ENCODE assay signal across 9 mouse cellular contexts in genomic region chr7:118765604-118766003, GRCm38 (mm10). TPM values are rescaled to one million over a fixed set of nuclear protein-coding genes. Genes with fewer than 3 reads are reported as not detected.
DNase-seq lines count a peak whose midpoint lies in the region; ATAC-seq and TF ChIP-seq lines count a peak whose summit lies in the region.
"Had no signal": no experiment of that assay in that cellular context is flagged by ENCODE, and none has a peak within 500 bp of the region (broad histone marks: within the 10 kb centered on the region; RNA-seq: fewer than 3 reads in every experiment).

No protein-coding gene starts in this region.

- H3K4me2 ChIP-seq in forebrain, embryonic 14.5 days (ENCODE audit: low read length) = no peak overlapping the region
- H3K4me2 ChIP-seq in forebrain, postnatal 0 days (ENCODE audit: low read depth) = no peak overlapping the region
- H3K4me2 ChIP-seq in limb, embryonic 12.5 days = no peak overlapping the region
- H3K4me2 ChIP-seq in intestine, embryonic 15.5 days (replicated peaks) = no peak overlapping the region
- no peak overlapping the region for H3K4me2 ChIP-seq in kidney, postnatal 0 days (ENCODE audit: low read length)
- H3K4me2 ChIP-seq: embryonic facial prominence, embryonic 15.5 days had no signal

- H3K4me1 ChIP-seq in forebrain, embryonic 14.5 days (ENCODE audit: control insufficient read depth, insufficient read depth, low read length) = no peaks in the 10 kb centered on the region
- no peaks in the 10 kb centered on the region for H3K4me1 ChIP-seq in forebrain, postnatal 0 days (ENCODE audit: insufficient read depth)
- H3K4me1 ChIP-seq in limb, embryonic 12.5 days (replicated peaks) = no peaks in the 10 kb centered on the region; the same call in 1 of the 2 replicates
- no peaks in the 10 kb centered on the region for H3K4me1 ChIP-seq in limb, embryonic 10.5 days
- H3K4me1 ChIP-seq in intestine, embryonic 15.5 days (replicated peaks) = peaks cover 5% of the 10 kb centered on the region; the same call in 1 of the 2 replicates
- H3K4me1 ChIP-seq in kidney, postnatal 0 days (replicated peaks; ENCODE audit: insufficient read depth, low read length) = no peaks in the 10 kb centered on the region

- DNase-seq in forebrain, embryonic 14.5 days (ENCODE audit: low spot score) = no peak
- DNase-seq in forebrain, postnatal 0 days = no peak
- no peak for DNase-seq in limb, embryonic 10.5 days (ENCODE audit: low spot score)
- DNase-seq in kidney, postnatal 0 days (ENCODE audit: low spot score) = peak; percentile 14
- no peak for DNase-seq in thymus, postnatal 0 days (ENCODE audit: low spot score)
- DNase-seq in layer of hippocampus, adult 9-10 months (ENCODE audit: low spot score) = no peak

- H3K9ac ChIP-seq in forebrain, embryonic 14.5 days (ENCODE audit: low read length) = no peak overlapping the region
- no peak overlapping the region for H3K9ac ChIP-seq in forebrain, postnatal 0 days
- H3K9ac ChIP-seq in limb, embryonic 12.5 days (replicated peaks) = no peak overlapping the region
- no peak overlapping the region for H3K9ac ChIP-seq in intestine, embryonic 15.5 days
- H3K9ac ChIP-seq in kidney, postnatal 0 days (ENCODE audit: low read depth, low read length) = no peak overlapping the region
- H3K9ac ChIP-seq: embryonic facial prominence, embryonic 15.5 days had no signal

- H3K9me3 ChIP-seq in forebrain, embryonic 14.5 days (replicated peaks; ENCODE audit: control insufficient read depth, low read length) = no peaks in the 10 kb centered on the region
- no peaks in the 10 kb centered on the region for H3K9me3 ChIP-seq in forebrain, postnatal 0 days (ENCODE audit: low read length)
- no peaks in the 10 kb centered on the region for H3K9me3 ChIP-seq in limb, embryonic 12.5 days
- H3K9me3 ChIP-seq in limb, embryonic 10.5 days (replicated peaks) = no peaks in the 10 kb centered on the region
- H3K9me3 ChIP-seq in intestine, embryonic 15.5 days = no peaks in the 10 kb centered on the region
- H3K9me3 ChIP-seq in kidney, postnatal 0 days (replicated peaks; ENCODE audit: low read length) = no peaks in the 10 kb centered on the region
- H3K9me3 ChIP-seq: embryonic facial prominence, embryonic 15.5 days had no signal

- WGBS in forebrain, embryonic 14.5 days = 78% methylated on average over 8 of the region's 8 CpGs
- 68% methylated on average over 8 of the region's 8 CpGs for WGBS in forebrain, postnatal 0 days
- WGBS in limb, embryonic 12.5 days = 71% methylated on average over 8 of the region's 8 CpGs
- 80% methylated on average over 8 of the region's 8 CpGs for WGBS in limb, embryonic 10.5 days
- 60% methylated on average over 8 of the region's 8 CpGs for WGBS in intestine, embryonic 15.5 days
- 65% methylated on average over 8 of the region's 8 CpGs for WGBS in kidney, postnatal 0 days

- peak overlapping the region; percentile 14; the same call in 1 of the 2 replicates for H3K27ac ChIP-seq in forebrain, embryonic 14.5 days (ENCODE audit: low read depth, low read length)
- H3K27ac ChIP-seq in forebrain, postnatal 0 days (ENCODE audit: low read depth, low read length) = no peak overlapping the region
- no peak overlapping the region for H3K27ac ChIP-seq in limb, embryonic 12.5 days
- H3K27ac ChIP-seq in limb, embryonic 10.5 days = no peak overlapping the region
- no peak overlapping the region for H3K27ac ChIP-seq in intestine, embryonic 15.5 days
- no peak overlapping the region for H3K27ac ChIP-seq in kidney, postnatal 0 days
- H3K27ac ChIP-seq: embryonic facial prominence, embryonic 15.5 days had no signal

- peaks cover 42% of the 10 kb centered on the region for H3K36me3 ChIP-seq in forebrain, embryonic 14.5 days (ENCODE audit: control insufficient read depth, insufficient read depth, low read length)
- peaks cover 64% of the 10 kb centered on the region for H3K36me3 ChIP-seq in forebrain, postnatal 0 days (ENCODE audit: insufficient read depth)
- peaks cover 46% of the 10 kb centered on the region for H3K36me3 ChIP-seq in limb, embryonic 12.5 days
- H3K36me3 ChIP-seq in limb, embryonic 10.5 days = peaks cover 35% of the 10 kb centered on the region
- peaks cover 6% of the 10 kb centered on the region; the same call in 1 of the 2 replicates for H3K36me3 ChIP-seq in intestine, embryonic 15.5 days
- peaks cover 24% of the 10 kb centered on the region; the same call in 1 of the 2 replicates for H3K36me3 ChIP-seq in kidney, postnatal 0 days (ENCODE audit: insufficient read depth, low read length)

- no peak overlapping the region for H3K4me3 ChIP-seq in forebrain, embryonic 14.5 days (ENCODE audit: low read depth, low read length)
- H3K4me3 ChIP-seq in forebrain, postnatal 0 days (ENCODE audit: low read depth, low read length) = no peak overlapping the region
- H3K4me3 ChIP-seq in limb, embryonic 12.5 days (replicated peaks) = no peak overlapping the region
- no peak overlapping the region for H3K4me3 ChIP-seq in limb, embryonic 10.5 days
- no peak overlapping the region for H3K4me3 ChIP-seq in intestine, embryonic 15.5 days (replicated peaks)
- H3K4me3 ChIP-seq in kidney, postnatal 0 days (replicated peaks; ENCODE audit: low read depth, low read length) = no peak overlapping the region
- H3K4me3 ChIP-seq: embryonic facial prominence, embryonic 15.5 days had no signal

- no peak for TF ChIP-seq CTCF in forebrain, postnatal 0 days (IDR thresholded peaks at IDR 0.05; ENCODE audit: low read depth)
- TF ChIP-seq CTCF in kidney, postnatal 0 days (IDR thresholded peaks at IDR 0.05; ENCODE audit: low read depth) = no peak

- peak; percentile 30 for ATAC-seq in forebrain, embryonic 14.5 days
- ATAC-seq in forebrain, postnatal 0 days = no peak
- ATAC-seq in limb, embryonic 12.5 days (ENCODE audit: insufficient number of reproducible peaks, insufficient read depth, low FRiP score, low TSS enrichment, low read depth) = 0 out of 2 replicates have a peak, but pooled peaks have one; percentile 30
- peak; percentile 38 for ATAC-seq in intestine, embryonic 15.5 days
- no peak; the same call in 1 of the 2 replicates for ATAC-seq in kidney, postnatal 0 days (replicated peaks; ENCODE audit: low FRiP score, low read depth)

- no peaks in the 10 kb centered on the region for H3K27me3 ChIP-seq in forebrain, embryonic 14.5 days (replicated peaks; ENCODE audit: control insufficient read depth, insufficient read depth, low read length)
- H3K27me3 ChIP-seq in forebrain, postnatal 0 days (ENCODE audit: insufficient read depth, low read length) = no peaks in the 10 kb centered on the region
- no peaks in the 10 kb centered on the region for H3K27me3 ChIP-seq in limb, embryonic 12.5 days
- no peaks in the 10 kb centered on the region for H3K27me3 ChIP-seq in limb, embryonic 10.5 days (ENCODE audit: low read depth, poor library complexity, severe bottlenecking)
- no peaks in the 10 kb centered on the region for H3K27me3 ChIP-seq in intestine, embryonic 15.5 days (replicated peaks)
- no peaks in the 10 kb centered on the region for H3K27me3 ChIP-seq in kidney, postnatal 0 days (ENCODE audit: insufficient read depth, low read length)
- H3K27me3 ChIP-seq: embryonic facial prominence, embryonic 15.5 days had no signal

RNA-seq across cellular contexts. Expression of gene Vps35l, which starts 25.6 kb away (rescaled TPM):
- 91.0 and 95.1 TPM in 2 replicates for polyA plus RNA-seq in forebrain, embryonic 14.5 days (2014; fragmentation: Nextera tagmentation; extraction: Ambion mirVana)
- total RNA-seq in forebrain, postnatal 0 days (2014; rRNA removed) = 89.7 and 105 TPM in 2 replicates
- 85.9 and 94.5 TPM in 2 replicates for polyA plus RNA-seq in forebrain, postnatal 0 days (2015; fragmentation: Nextera tagmentation; extraction: Ambion mirVana)
- polyA plus RNA-seq in limb, embryonic 12.5 days (2016; fragmentation: Nextera tagmentation; extraction: Ambion mirVana) = 69.8 and 73.7 TPM in 2 replicates
- 58.5 and 60.2 TPM in 2 replicates for polyA plus RNA-seq in limb, embryonic 10.5 days (2016; fragmentation: Nextera tagmentation; extraction: Ambion mirVana)
- 71.3 and 72.6 TPM in 2 replicates for polyA plus RNA-seq in intestine, embryonic 15.5 days (2015; fragmentation: Nextera tagmentation; extraction: Ambion mirVana)
- polyA plus RNA-seq in kidney, postnatal 0 days (2015; fragmentation: Nextera tagmentation; extraction: Ambion mirVana) = 59.0 and 63.9 TPM in 2 replicates
- 55.7 and 56.5 TPM in 2 replicates for polyA plus RNA-seq in thymus, postnatal 0 days (2015; fragmentation: Nextera tagmentation; extraction: Ambion mirVana)

RNA-seq across cellular contexts. Expression of gene Ccp110, which starts 53.3 kb away (rescaled TPM):
- 14.8 and 17.5 TPM in 2 replicates for polyA plus RNA-seq in forebrain, embryonic 14.5 days (2014; fragmentation: Nextera tagmentation; extraction: Ambion mirVana)
- total RNA-seq in forebrain, postnatal 0 days (2014; rRNA removed) = 28.2 and 33.6 TPM in 2 replicates
- polyA plus RNA-seq in forebrain, postnatal 0 days (2015; fragmentation: Nextera tagmentation; extraction: Ambion mirVana) = 8.9 and 13.3 TPM in 2 replicates
- 31.8 and 33.2 TPM in 2 replicates for polyA plus RNA-seq in limb, embryonic 12.5 days (2016; fragmentation: Nextera tagmentation; extraction: Ambion mirVana)
- polyA plus RNA-seq in limb, embryonic 10.5 days (2016; fragmentation: Nextera tagmentation; extraction: Ambion mirVana) = 27.8 and 35.1 TPM in 2 replicates
- polyA plus RNA-seq in intestine, embryonic 15.5 days (2015; fragmentation: Nextera tagmentation; extraction: Ambion mirVana) = 10.0 and 10.7 TPM in 2 replicates
- polyA plus RNA-seq in kidney, postnatal 0 days (2015; fragmentation: Nextera tagmentation; extraction: Ambion mirVana) = 6.8 and 8.1 TPM in 2 replicates
- 7.8 and 8.1 TPM in 2 replicates for polyA plus RNA-seq in thymus, postnatal 0 days (2015; fragmentation: Nextera tagmentation; extraction: Ambion mirVana)

Comparison
In these comparisons a context has a peak if more than half of its experiments do, and no peak if none do; other contexts are left out.
1. ATAC-seq: peak in forebrain, embryonic 14.5 days (single experiment), limb, embryonic 12.5 days (single experiment) and intestine, embryonic 15.5 days (single experiment); none in forebrain, postnatal 0 days (single experiment) and kidney, postnatal 0 days (single experiment).